Mouse (Mus musculus) CD4-positive, CD25-positive, alpha-beta regulatory T cell, adult 2 months (primary cell): ENCODE data around the gene Prdm5.

ENCODE experiments used
- DNase-seq: peaks from one replicate; pipeline ENCODE4 v3.0.0-alpha.2; 2012; ENCODE audit warnings: low read depth, low spot score

Prdm5 gene

DNA sequence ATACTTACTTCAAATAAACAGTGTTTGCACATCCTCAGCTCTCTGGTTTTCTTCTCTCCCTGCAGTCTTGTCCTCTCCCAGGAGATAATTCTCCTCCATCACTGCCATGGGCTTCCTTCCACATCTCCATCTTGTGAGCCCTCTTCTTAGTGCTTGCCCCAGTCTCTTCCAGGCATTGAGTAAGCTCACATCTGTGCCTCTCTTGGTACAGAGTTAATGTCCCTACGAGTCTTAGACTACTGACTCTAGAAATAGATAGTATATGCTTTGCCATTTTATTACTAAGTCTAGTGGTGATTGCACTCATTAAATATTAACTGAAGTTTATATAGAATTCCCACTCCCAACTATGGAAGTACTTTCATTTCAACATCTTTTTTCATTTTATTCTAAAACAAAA, 154.0 kb downstream of the Prdm5 start:
- DNase-seq = no peak

DNA sequence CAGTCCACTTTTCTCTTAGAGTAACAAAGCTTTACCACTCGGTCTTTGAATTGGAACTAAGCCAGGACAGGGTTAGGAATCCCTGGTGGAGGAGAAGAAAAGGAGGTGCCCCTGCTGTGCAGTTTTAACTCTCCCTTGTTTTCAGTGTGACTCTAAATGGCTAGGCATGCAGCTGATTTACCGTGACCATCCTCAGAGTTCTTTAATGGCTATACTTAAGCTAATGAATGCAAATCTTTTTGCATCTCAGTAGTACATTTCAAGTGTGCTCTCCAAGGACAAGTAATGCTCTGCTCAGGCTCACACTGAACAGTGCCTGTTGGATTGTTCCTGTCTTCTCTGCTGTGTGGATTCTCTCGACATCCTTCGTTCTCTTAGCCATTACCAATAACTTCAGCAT, 154.4 kb downstream of the Prdm5 start:
- no peak for DNase-seq

DNA sequence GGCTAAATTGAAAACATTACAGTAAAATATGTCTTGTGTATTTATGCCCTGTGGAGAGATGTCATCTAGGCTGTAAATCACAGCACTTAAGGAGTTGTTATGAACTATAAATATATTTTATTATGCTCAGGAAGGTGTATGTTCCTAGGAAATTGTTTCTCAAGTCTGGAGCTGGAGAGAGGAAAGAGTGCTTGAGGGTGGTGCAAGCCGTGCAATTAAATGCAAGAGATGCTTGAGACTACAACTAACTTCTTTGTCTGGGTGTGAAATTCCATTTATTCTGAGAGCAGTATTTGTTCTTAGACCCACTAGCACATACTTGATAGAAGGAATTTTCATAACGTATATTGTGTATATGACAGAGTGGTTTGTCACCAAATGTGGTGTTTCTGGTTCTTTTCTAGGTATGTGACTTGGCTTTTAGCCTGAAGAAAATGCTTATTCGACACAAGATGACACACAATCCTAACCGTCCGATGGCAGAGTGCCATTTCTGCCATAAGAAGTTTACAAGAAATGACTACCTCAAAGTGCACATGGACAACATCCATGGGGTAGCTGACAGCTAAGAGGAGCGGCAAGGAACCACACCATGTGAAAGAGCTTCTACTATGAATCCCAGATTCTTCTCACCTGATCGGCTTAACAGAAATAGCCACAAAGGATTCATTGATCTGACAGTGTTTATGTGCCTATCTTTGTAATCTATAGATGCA, 156.9 kb downstream of the Prdm5 start:
- DNase-seq = no peak

DNA sequence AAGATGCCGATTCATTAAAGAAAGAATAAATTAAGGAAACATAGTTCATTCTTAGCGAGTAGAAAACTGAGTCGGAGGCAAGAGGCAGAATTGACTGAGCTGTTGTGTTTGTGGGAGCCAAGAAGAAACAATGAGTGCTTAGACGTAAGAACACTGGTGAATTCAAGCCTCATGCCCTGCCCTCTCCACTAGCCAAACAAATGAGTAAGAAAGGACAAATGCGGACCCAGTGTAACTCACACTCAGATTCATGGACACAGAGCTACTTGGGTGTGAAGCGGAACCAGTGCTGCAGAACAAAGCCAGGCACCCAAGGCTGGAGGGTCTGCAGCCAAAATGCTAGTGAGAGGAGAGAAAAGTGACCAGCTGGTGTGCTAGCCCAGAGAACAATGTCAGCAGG, 171.7 kb downstream of the Prdm5 start:
- DNase-seq = no peak

DNA sequence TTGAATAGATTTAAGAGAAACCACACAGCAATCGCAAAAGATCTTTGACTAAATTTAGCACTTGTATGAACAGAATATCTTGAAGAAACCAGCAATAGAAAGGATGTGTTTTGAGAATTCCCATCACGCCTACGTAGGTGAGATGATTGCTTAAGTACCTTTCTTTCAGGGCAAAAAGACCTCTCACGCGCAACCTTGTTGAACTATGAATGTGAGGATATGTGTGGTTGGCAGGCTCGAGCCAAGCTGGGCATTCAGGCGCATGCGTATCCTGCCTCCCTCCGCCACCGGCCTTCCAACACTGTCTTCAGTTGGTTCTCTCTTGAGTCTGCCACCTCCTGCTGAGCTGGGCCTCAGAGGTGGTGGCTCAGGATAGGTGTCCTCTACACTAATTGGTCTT, 173.5 kb downstream of the Prdm5 start, which contains the start of gene 4930544G11Rik:
TSS of gene 4930544G11Rik (plus strand) at position 301 of the 400 bp plus-strand sequence.
- DNase-seq = no peak

DNA sequence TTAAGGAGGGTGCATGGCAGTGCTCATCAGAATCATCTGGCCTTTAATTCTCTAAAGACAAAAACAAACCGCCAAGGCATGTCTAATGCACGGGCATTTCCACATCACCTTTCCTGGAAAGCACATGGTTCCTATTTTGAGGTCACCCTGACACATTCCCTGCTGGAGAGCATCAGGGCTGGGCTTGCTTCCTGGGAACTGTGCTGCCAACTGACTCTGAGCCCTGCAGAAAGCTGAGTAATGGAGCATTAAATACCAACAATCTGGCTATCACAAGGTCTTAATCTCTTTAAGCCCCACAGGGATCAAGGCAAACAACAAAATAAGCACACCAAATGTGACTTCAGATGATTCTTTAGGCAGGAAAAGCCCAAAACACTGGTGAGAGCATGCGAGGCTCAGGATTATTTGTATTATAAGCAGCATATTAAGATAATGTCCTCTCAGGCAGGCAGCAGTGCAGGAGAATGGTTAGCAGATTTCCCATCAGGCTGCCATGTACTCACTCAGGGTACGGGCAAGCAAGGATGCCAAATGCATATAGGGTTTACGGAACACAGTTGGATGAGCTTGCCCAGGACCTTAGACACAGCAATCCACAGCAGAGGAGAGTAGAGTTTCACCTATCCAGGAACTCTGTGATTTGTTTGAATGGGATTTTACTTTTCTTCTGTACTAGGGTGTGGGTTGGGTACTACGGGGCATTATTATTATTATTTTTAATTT, 190.8 kb downstream of the Prdm5 start:
- no peak for DNase-seq

DNA sequence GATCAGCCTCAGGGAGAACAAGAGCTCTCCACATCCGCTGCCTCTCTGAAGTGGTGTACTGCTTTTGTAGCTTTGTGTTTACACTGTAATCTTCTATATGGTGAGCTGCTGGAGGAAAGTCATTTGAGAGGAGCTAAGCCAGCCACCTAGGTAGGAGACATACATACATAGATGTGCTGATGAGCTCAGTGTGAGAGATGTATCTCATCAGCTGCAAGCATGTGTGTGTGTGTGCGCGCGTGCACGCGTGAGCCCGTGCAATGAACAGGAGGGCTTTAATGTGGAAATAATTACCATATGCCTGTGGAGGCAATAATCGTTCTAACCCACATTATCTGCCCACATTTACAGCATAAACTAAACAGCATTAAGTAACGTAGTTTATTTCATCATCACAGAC, 191.6 kb downstream of the Prdm5 start:
- DNase-seq = no peak
